Mouse (Mus musculus): ENCODE results near the gene Krt28. TPM values are rescaled to one million over a fixed set of nuclear protein-coding genes. Genes with fewer than 3 reads are reported as not detected.

Krt28 gene
- total RNA-seq, 1 experiment from 2014 or later = not detected

Other genes starting within 250 kb of the Krt28 start
- 1.2 and 2.8 TPM in 2 replicates for gene Ccr7, start 219.8 kb downstream of the Krt28 start, total RNA-seq (2017)
- gene Smarce1, start 143.9 kb downstream of the Krt28 start, total RNA-seq (2017) = 298 and 368 TPM in 2 replicates
- not detected in 2 replicates for gene Krt222, start 130.8 kb downstream of the Krt28 start, total RNA-seq (2017)
- gene Krt24, start 89.6 kb downstream of the Krt28 start, total RNA-seq (2017) = not detected in 2 replicates
- gene Krt25, start 52.0 kb downstream of the Krt28 start, total RNA-seq (2017) = not detected in 2 replicates
- gene Krt26, start 36.9 kb downstream of the Krt28 start, total RNA-seq (2017) = not detected in 2 replicates
- not detected in 2 replicates for gene Krt27, start 23.8 kb downstream of the Krt28 start, total RNA-seq (2017)
- gene Krt10, start 14.5 kb upstream of the Krt28 start, total RNA-seq (2017) = not detected in 2 replicates
- gene Krt12, start 47.4 kb upstream of the Krt28 start, total RNA-seq (2017) = not detected in 2 replicates
- not detected in 2 replicates for gene Krt20, start 63.2 kb upstream of the Krt28 start, total RNA-seq (2017)
- not detected in 2 replicates for gene Krt23, start 118.2 kb upstream of the Krt28 start, total RNA-seq (2017)
- not detected in 2 replicates for gene Krt39, start 146.4 kb upstream of the Krt28 start, total RNA-seq (2017)
- not detected in 2 replicates for gene Krt40, start 168.3 kb upstream of the Krt28 start, total RNA-seq (2017)
- not detected in 2 replicates for gene Krtap3-3, start 176.0 kb upstream of the Krt28 start, total RNA-seq (2017)
- gene Krtap3-2, start 181.9 kb upstream of the Krt28 start, total RNA-seq (2017) = not detected in 2 replicates
- not detected in 2 replicates for gene Gm11939, start 184.6 kb upstream of the Krt28 start, total RNA-seq (2017)
- not detected in 2 replicates for gene Krtap3-1, start 191.7 kb upstream of the Krt28 start, total RNA-seq (2017)
- gene Krtap1-5, start 206.1 kb upstream of the Krt28 start, total RNA-seq (2017) = not detected in 2 replicates
- not detected in 2 replicates for gene Krtap1-4, start 208.8 kb upstream of the Krt28 start, total RNA-seq (2017)
- gene Krtap1-3, start 216.4 kb upstream of the Krt28 start, total RNA-seq (2017) = not detected in 2 replicates
- not detected in 2 replicates for gene Krtap9-3, start 223.2 kb upstream of the Krt28 start, total RNA-seq (2017)
- not detected in 2 replicates for gene Gm11938, start 228.4 kb upstream of the Krt28 start, total RNA-seq (2017)
- not detected in 2 replicates for gene Gm11937, start 235.3 kb upstream of the Krt28 start, total RNA-seq (2017)
- not detected in 2 replicates for gene Krtap2-4, start 239.9 kb upstream of the Krt28 start, total RNA-seq (2017)
- not detected in 2 replicates for gene Gm11562, start 245.5 kb upstream of the Krt28 start, total RNA-seq (2017)